Mouse (Mus musculus): Measurements from ENCODE around the gene Hist1h4h.

Hist1h4h gene

DNA sequence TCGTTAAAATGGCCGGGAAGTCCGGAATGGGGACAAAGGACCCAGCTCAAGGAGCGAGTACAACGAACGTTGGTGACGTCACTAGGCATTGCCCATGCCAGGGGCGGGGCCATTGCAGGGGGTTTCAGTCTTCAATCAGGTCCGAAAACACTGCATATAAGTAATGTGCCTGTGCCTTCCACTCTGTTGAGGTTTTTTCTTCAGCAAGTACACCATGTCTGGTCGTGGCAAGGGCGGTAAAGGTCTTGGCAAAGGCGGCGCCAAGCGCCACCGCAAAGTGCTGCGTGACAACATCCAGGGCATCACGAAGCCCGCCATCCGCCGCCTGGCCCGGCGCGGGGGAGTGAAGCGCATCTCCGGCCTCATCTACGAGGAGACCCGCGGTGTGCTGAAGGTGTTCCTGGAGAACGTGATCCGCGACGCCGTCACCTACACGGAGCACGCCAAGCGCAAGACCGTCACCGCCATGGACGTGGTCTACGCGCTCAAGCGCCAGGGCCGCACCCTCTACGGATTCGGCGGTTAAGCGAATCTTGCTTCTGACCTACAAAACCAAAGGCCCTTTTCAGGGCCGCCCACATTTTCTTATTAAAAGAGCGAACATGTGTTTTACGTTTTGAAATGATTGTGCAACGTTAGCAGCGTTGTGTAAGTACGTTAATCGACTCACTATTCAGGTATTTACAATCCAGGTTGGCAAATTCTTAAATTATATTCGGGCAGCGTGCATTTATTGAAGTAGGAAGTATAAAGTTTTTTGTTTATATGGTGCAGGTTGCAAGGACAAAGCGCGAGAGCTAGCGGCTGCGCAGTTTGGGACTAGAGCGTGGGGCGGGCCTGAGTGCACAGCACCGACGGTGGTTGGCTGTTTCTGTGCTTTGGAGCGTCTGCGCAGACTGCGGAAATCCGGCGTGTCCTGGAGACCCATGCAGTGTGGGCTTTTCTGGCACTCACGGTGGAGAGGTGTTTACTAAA is at the start of gene Hist1h4h:
Gene Hist1h4h, plus strand, starts transcription at position 150 of the 975 bp plus-strand sequence.
- DNase-seq (ENCODE audit: low spot score) = peak; percentile 99

DNA sequence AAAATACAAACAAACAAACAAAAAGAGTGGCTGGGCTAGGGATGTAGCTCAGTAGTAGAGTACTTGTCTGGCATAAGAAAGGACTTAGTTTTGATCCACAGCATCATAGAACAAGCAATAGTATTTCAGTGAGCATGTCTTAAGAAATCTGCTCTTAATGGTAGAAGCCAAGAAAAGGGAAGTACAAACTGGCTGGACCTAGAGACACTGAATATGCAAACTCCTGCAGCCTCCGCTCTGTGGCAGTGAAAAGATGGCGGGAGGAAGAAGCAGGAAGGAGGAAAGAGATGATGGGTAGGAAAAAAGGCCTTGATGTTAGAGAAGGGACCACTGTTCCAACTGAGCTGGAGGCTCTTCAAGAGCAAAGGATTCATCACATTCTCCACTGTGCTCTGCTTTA is 47.7 kb upstream of the Hist1h4h start:
- DNase-seq (ENCODE audit: low spot score) = no peak

DNA sequence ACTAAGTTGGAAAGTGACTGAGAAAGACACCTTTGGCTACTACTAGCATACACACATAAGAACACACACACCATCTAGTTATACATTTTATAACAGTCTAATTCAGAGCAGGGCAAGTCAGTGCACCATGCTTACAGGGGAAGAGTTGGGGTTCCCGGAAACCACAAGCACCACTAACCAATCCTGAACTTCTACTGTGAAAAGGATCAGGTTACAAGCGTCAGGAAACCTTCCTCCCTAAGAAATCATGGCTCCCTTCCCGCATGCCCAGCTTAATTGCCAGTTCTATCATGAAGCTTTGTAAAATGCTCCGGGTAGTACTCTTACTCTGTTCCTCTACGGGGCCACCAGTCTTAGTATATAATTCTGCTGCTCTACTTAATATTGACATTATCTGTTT is 45.6 kb upstream of the Hist1h4h start:
- no peak for DNase-seq (ENCODE audit: low spot score)

DNA sequence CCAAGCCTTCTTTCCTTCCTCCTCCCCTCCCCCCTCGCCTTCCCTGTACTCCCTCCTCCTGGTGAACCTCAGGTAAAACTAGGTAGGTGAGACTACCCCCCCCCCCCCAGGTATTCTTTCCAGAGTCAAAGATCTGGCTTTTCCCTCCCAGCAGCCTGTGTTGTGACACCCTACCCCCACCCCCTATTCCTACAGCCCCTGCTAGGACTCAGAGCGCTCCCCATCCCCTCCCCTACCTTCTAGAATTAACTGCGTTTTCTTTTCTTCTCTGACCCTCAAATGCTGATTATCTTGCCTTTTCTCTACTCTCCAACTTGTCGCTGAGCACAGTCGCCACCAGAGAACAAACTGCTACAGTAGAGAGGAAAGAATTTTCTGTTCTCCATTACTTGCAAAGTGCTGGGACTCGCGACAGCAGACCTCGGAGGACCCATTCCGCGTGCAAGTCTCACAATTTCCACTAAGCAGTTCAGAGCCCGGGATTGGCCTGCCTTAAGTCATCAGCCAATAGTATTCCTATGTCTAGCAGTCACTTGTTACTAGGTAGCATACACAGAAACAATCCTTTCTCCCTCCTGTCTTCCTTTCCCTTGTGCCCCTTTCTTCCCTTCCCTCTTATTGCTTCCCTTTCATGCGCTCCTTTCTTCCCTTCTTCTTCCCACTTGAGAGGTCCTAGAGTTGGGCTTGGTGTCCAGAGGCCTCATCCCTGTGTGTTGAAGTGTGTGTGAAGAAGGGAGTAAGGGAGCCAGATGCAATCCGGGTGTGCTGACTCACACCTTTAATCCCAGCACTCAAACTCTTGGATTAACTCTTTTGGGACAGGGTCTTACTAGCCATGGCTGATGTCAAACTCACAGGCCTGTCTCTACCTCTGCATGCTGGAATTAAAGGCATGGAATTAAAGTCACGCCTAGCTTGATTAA is 42.2 kb upstream of the Hist1h4h start, which contains the start of gene Btn2a2:
Gene Btn2a2, minus strand, starts transcription at position 458 of the 923 bp plus-strand sequence.
- peak; percentile 63 for DNase-seq (ENCODE audit: low spot score)

DNA sequence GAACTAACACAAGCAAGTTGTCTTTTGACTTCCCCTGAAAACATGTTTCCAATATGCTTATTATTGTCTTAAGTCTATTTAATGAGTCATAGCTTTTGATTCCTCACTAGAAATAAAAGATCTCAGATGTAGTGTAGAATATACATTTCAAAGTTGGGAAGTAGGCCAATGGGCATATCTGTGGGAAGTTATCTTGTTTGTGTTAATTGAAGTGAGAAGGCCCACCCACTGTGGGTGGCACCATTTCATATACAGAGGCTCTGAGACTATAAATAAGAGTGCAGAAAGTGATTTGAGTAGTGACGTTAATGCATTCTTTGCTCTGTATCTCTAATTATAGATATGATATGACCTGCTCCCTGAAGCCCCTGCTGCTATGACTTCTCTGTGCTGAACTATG is 40.0 kb upstream of the Hist1h4h start:
- no peak for DNase-seq (ENCODE audit: low spot score)

DNA sequence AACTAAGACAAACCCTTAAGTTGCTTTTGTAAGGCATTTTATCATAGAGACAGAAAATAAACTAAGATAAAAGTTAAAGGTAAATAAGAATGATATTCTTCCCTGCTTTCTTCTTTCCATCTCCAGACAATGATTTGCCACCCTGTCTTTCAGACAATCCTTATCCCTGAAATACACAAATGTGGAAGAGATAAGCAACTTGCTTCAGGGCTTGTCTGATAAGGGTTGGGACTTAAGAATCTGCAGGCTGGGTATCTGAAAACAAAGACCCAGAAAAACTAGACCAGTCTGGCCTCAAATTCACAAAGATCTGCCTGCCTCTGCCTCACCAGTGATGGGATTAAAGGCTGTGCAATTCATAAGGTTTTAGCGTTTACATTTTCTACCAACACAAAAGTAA is 39.6 kb upstream of the Hist1h4h start:
- DNase-seq (ENCODE audit: low spot score) = no peak

DNA sequence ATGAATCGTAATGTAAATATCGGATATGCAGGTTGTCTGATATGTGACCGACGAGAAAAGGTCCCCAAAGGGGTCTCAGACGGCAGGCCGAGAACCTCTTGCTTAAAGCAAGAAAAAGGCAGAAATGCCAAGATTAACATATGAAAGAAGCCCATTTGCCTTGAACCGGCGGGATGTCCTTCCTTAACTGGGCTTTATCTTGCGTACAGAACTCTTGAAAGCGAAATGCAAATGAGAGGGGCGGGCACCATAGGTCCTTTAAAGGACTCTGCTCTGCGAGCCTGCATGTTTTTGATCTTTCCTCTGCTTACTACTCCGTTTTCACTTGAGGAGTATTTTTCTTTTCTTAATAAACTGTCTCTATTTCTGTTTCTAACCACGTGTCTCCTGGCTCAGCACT is 38.9 kb upstream of the Hist1h4h start:
- no peak for DNase-seq (ENCODE audit: low spot score)

DNA sequence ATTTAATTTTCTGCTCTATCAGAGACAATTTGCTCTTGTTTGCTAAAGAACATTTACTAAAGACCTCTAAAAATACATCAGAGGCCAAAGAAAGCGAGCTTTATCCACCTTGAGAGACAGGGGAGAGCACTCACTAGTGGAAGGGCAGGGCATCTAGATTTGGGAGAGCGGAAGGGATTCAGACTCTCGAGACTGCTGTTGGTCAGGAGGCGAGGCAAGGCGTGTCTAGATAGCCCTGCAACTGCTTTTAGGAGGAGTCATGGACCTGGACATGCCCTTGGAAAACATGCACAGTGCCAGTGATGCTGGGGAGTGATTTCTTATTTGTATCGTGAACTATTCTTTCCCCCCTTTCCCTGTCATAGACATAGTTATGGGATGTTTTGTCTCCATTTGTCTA is 35.3 kb upstream of the Hist1h4h start:
- no peak for DNase-seq (ENCODE audit: low spot score)

DNA sequence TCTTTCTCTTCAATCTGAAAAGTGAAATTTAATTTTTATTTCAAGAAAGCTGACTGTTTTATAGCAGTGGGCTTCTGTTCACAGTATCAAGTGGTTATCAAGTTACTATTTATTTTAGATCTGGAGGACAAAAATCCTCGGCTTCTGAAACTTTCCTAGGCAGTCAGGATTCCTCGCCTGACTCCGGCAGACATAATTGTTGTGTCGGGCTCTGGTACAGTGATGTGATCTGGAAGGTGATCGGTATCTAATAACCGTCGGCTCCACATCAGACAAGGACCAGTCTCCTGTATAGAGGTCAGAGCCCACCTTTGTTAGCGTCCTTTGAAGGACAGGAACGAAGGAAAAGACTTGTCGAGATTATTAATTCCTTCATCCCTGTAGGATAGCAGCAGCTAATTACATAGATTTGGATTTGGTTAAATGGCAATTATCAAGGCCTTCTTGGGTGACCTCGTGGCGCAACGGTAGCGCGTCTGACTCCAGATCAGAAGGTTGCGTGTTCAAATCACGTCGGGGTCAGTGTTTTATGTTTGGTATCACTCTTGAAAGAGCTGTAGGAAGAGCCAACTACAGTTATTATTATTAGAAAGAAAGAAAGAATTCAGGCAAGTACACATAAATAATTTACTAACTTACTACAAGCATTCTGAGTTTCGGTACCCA is 33.1 kb upstream of the Hist1h4h start:
- DNase-seq (ENCODE audit: low spot score) = peak; percentile 40

DNA sequence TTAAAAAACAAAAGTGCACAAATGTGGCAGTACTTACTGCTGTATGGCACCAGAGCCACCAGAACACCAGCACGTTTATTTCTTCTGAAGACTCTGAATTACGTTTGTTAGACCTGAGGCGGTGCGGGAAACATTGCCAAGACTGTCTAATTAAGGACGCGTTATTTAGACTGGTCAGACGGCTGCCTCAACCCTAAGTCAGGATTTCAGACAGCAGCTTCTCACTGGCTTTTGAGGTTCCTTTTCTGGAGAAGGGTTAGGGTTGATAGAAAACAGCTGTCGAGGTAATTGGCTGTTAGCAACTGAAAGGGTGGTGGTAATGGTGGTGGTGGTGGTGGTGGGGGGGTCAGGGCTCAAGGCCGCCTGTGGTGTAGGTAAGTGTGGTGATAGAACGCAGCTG is 32.2 kb upstream of the Hist1h4h start:
- DNase-seq (ENCODE audit: low spot score) = no peak

DNA sequence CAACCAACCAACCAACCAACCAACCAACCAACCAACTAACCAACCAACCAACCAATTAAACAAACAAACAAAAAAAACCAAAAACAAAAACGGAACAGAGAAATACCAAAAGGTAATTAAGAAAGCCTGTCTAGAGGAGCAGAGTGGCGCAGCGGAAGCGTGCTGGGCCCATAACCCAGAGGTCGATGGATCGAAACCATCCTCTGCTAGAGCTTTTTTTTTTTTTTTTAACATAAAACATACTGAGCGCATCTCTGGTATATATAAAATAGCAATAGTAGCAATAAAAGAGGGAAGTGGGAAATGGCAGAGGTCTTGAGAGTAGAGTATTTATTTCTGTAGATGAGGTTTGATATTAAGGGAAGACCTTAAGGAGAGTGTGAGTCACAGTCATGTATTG is 30.9 kb upstream of the Hist1h4h start:
- no peak for DNase-seq (ENCODE audit: low spot score)

DNA sequence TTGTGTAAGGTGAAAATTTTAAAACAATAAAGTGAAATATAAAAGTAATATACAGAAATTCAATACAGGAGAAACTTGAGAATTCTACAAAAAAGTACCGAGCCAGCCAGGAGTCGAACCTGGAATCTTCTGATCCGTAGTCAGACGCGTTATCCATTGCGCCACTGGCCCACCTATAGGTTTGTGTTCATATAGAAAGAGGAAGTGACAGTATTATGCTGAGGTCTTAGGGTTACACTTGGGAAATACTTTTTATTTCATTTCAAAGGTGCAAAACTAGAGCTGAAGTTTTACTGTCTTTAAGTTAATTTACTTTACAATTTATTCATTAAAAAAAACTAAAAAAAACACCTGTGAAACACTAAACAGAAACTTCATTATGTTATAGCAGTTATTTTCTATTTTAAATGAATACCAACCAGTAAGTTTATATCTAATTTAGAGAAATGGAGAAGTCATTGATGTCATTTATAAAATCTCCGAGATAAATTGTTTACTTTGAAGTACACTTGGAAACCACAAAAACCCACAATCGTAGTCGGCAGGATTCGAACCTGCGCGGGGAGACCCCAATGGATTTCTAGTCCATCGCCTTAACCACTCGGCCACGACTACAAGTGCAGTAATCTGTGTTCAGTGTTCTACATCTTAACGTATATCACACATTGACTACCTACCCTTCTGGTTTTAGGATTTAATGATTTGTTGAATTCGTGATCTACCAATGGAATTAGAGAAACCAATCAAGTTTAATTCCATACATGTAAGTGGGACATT is 30.2 kb upstream of the Hist1h4h start:
- DNase-seq (ENCODE audit: low spot score) = peak; percentile 39

DNA sequence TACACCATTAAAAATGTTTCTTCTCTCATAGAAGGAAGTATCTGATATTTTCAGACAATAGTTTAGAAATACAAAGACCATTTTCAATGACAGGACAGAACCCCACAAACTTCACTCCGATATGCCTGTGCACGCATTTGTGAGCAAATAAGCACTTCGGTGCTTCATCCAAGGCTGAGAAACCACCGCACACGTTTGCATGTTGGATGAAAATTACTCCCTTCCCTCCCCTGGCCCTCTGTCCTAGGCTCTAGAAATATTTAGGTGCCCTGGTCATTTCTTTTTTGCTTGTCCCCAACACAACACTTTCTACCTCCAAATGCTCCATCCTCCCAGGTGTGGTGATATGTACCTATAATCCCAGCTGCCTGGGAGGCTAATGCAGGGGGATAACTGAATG is 29.3 kb upstream of the Hist1h4h start:
- DNase-seq (ENCODE audit: low spot score) = no peak

DNA sequence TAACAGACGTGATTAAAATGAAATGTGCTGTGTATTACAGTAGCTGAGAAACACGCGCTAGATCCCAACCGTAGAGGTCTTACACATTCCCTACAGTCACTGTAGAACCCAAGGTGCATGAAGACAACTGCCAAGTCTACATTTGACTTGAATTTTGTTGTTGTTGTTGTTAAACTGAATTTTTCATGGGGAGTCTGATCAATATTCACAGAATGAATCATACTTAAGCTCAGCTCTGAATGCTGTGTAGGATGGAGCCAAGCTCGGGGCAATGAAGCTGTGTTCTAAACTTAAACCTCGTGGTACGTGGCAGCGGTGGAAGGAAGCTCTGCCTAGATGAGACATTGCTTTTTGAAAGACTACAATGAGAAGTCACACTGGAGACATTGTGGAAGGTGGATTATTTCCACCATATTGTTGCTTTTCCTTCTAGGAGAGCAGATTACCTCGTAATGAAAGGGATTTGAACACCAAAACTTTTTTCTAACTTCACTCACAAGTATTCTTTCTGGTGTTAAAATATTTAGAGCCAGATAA is 28.8 kb upstream of the Hist1h4h start:
- no peak for DNase-seq (ENCODE audit: low spot score)

DNA sequence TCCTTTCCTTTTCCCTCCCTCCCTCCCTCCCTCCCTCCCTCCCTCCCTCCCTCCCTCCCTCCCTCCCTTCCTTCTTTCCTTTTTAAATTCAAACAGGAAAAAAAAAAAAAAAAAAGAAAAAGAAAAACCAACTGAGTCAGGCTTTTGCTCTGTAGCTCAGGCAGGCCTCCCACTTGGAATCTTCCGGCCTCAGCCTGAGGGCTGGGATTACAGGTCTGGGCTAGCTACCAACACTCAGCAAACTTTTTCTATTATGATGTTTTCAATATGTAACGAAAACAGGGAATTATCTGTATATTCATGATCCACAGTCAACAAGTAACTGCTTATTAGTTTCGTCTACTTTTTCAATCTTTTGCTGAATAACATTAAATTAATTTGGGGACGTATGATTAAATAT is 27.9 kb upstream of the Hist1h4h start:
- no peak for DNase-seq (ENCODE audit: low spot score)

DNA sequence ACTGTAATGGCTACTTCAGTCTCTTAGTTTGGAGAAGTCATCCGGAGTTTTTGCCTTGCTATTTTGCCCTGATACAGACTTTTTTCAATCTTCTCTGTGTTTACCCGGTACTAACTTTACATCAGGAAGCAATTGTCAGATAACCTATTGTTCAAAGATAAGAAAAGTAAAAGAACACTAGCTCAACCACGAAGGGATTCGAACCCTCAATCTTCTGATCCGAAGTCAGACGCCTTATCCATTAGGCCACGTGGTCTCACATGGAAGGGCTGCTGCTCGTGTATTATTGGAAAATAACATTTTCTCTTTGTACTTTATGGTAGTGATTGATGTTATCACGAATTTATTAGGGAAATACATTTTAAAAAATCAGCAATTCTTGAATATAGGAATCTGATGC is 27.1 kb upstream of the Hist1h4h start:
- peak; percentile 73 for DNase-seq (ENCODE audit: low spot score)

DNA sequence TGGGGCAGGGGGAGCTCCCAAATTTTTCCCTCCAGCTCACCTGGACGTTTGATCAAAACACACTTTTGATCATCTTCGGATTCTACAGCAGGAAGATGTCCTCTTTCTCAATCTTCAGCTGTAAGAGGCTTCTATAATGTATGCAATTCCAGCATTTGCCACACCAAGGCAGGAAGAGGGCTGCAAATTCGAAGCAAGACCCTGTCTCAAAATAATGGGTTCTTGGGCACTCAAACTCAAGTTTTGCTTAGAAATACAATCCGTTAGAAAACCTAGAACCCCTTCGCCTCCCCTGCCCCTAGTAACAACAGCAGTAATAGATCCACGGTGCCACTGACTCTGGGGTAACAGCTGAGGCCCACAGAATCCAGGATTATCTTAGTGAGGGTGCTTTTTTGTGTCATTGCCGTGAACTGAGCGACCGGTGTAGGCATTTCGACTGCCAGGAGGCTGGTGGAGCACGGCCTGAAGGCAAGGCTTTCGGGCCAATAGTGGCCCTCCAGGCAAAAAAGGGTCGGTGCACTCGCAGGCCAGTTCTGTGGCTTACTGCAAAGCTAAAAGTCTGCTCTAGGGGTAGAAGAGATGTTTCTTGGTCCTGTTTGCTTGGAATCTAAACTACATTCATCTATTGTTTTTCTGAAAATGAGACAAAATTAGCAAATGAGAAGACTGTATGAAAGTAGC is 25.0 kb upstream of the Hist1h4h start:
- DNase-seq (ENCODE audit: low spot score) = no peak

DNA sequence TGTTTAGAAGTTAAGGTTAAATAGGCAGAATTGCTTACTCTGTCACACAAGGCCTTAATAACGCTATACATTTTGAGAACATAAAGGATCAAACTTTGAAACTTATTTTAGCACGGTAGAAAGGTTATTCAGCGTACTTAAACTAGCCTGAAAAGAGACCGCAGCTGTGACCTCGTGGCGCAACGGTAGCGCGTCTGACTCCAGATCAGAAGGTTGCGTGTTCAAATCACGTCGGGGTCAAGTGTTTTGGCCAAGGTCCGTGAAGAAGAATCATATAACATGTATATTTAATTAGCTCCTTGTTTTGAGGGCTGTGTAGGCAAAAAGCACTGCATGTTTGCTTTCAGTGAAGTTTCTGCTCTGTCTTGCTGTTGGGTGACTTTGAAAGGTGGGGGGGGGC is 24.5 kb upstream of the Hist1h4h start:
- DNase-seq (ENCODE audit: low spot score) = no peak

DNA sequence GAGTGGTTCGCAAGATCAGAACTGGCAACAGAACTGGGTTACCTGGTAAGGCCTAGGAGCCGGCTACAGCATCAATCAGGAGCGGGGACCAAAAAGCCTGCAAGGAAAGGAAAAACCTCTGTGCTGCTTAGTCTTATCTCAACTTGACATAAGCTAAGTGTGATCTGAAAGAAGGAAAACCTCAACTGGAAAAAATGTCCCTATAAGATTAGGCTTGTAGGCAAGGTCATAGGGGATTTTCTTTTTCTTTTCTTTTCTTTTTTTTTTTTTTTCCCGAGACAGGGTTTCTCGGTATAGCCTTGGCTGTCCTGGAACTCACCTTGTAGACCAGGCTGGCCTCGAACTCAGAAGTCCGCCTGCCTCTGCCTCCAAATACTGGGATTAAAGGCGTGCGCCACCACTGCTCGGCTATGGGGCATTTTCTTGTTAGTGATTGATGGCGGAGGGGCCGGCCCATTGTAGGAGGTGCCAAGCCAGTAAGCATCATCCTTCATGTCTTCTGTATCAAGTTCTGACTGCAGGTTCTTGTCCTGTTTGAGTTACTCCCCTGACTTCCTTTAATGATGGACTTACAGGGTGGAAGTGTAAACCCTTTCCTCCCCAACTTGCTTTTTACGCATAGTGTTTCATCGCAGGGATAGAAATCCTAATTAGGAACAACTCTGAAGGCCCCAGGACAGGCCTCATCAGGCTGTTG is 23.9 kb upstream of the Hist1h4h start:
- no peak for DNase-seq (ENCODE audit: low spot score)

DNA sequence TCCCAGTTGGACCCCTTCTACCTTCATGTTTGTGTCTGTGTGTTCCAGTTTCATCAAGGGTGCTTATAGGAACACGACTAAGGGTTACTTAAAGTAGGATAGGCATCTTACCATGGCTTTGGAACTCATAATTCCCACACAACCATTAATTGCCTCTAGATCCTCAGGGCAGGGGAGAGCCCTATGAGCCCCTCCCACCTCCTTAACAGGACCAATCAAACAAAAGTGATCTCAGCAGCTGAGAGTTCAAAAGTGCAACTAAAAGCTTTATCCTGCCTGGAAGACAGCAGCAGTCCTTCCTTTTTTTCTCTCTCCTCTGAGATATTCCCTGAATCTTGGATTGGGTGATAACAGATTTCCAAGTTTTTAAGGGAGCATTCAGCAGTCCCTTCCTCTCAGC is 20.7 kb upstream of the Hist1h4h start:
- DNase-seq (ENCODE audit: low spot score) = no peak

Data from layer of hippocampus, adult 9-10 months (tissue).